Mouse (Mus musculus): Measurements from ENCODE around the gene Kat7.

The Kat7 gene

DNA sequence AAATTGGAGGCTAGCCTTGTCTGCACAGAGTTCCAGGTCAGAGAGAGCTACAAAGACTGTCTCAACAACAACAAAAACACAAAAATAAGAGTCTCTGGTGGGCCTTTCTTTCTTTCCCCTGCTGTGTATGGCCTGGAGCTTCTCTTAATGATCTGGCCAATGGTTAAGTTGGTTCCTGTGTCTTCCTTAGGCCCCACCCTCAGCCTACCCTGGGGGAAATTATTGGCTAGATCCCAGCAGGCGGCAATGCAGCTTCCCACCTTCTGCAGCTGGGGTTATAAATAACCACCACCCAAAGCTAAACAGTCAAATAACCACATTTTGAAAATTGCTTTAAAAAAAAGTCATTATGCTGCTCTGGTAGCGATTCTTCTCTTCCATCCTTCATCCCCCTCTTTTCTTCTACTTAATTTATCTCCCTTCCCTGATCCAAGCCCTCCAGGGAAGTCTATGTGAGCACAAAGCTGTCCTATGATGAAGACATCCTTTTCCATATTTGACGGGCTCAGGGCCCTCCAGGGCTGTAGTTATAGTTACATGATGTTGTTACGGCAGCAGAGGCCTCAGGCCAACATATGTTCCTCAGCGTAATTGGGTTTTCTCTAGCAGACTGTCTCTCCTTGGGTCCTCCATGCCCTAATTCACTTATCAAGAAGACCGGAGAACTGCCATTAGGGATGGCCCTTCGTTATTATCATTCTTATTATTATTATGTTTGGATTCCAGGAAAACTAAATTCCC is 5.3 kb upstream of the Kat7 start:
- no peak for TF ChIP-seq GATA4 (IDR thresholded peaks at IDR 0.05; ENCODE audit: insufficient replicate concordance, low read length)

- no peak for TF ChIP-seq GATA4 (IDR thresholded peaks at IDR 0.05; ENCODE audit: insufficient replicate concordance, low read length)
Measured at GRCm38 (mm10) chr11:95311425-95311807, 1.4 kb upstream of the Kat7 start.

- no peak for TF ChIP-seq GATA4 (IDR thresholded peaks at IDR 0.05; ENCODE audit: insufficient replicate concordance, low read length)
Measured at GRCm38 (mm10) chr11:95310648-95311424, 790 bp upstream of the Kat7 start.

DNA sequence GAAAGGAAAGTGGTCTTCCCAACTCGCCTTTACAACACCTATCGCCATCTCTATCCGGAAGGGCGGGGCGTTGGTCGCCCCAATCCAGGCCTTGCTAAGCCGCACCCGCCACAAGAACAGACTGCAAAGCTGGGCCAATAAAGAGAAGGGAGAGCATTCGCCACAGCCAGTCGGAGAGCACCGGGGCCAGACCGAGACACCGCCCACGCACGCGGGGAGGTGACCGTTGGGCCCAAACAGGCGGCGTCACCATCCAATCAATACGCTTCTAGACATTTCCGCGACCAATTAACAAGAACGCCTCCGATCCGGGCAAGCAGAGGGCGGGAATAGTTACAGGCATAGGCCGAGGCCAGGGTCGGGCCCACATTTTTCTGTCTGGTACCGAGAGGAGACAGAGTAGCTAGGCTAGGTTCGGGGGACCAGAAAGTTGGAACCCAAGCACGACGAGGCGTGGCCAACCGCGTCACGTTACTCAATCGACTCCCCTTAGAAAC is 488 bp downstream of the Kat7 start:
- peak; percentile 6; the same call in 1 of the 2 replicates for TF ChIP-seq GATA4 (IDR thresholded peaks at IDR 0.05; ENCODE audit: insufficient replicate concordance, low read length)

- TF ChIP-seq GATA4 (IDR thresholded peaks at IDR 0.05; ENCODE audit: insufficient replicate concordance, low read length), result no peak
Measured at GRCm38 (mm10) chr11:95307526-95307925, 2.5 kb downstream of the Kat7 start.

GRCm38 (mm10) chr11:95305600-95305999 is 4.4 kb downstream of the Kat7 start:
- no peak for TF ChIP-seq GATA4 (IDR thresholded peaks at IDR 0.05; ENCODE audit: insufficient replicate concordance, low read length)

DNA sequence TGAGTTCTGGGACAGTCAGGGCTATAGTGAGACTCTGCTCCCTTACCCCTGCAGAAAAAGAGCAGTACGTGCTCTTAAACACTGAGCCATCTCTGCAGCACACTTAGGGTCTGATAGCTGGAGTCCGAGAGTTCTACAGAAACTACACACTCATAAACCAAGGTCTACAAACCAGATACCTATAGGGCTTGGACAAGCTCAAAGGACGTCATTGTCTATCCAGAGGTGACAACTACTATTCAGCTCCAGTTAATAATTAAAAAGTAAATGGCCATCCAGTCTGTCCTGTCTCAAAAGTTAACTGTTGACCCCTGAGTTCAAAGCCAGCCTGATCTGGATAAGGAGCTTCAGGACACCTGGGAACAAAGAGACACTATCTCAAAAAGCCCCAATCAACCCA is 8.3 kb downstream of the Kat7 start:
- TF ChIP-seq GATA4 (IDR thresholded peaks at IDR 0.05; ENCODE audit: insufficient replicate concordance, low read length), result no peak

- TF ChIP-seq GATA4 (IDR thresholded peaks at IDR 0.05; ENCODE audit: insufficient replicate concordance, low read length), result no peak
Measured at GRCm38 (mm10) chr11:95299886-95300285, 10.2 kb downstream of the Kat7 start.

GRCm38 (mm10) chr11:95298146-95298545 is 11.9 kb downstream of the Kat7 start:
- no peak for TF ChIP-seq GATA4 (IDR thresholded peaks at IDR 0.05; ENCODE audit: insufficient replicate concordance, low read length)

- TF ChIP-seq GATA4 (IDR thresholded peaks at IDR 0.05; ENCODE audit: insufficient replicate concordance, low read length), result no peak
Measured at GRCm38 (mm10) chr11:95295736-95296135, 14.3 kb downstream of the Kat7 start.

GRCm38 (mm10) chr11:95293017-95293624 is 16.9 kb downstream of the Kat7 start:
- TF ChIP-seq GATA4 (IDR thresholded peaks at IDR 0.05; ENCODE audit: insufficient replicate concordance, low read length), result no peak

DNA sequence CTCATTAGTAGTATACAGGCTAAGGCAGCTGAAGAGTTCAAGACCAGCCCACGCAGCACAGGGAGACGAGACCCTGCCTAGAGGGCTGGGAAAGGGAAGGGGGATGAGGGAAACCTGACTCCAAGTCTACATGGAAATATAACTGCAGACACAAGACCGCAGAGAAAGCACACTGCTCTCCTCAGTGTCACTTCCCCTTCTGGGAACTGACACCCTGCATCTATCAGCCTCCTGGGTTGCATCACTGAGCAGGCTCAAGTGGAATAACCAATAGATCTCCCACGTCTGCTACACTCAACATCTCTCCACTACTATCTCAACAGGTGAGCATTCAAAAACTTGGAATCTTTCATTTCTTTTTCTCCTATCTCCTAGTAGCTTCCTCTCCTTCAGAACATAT is 18.0 kb downstream of the Kat7 start:
- no peak for TF ChIP-seq GATA4 (IDR thresholded peaks at IDR 0.05; ENCODE audit: insufficient replicate concordance, low read length)

GRCm38 (mm10) chr11:95282331-95282730 is 27.7 kb downstream of the Kat7 start:
- no peak for TF ChIP-seq GATA4 (IDR thresholded peaks at IDR 0.05; ENCODE audit: insufficient replicate concordance, low read length)

DNA sequence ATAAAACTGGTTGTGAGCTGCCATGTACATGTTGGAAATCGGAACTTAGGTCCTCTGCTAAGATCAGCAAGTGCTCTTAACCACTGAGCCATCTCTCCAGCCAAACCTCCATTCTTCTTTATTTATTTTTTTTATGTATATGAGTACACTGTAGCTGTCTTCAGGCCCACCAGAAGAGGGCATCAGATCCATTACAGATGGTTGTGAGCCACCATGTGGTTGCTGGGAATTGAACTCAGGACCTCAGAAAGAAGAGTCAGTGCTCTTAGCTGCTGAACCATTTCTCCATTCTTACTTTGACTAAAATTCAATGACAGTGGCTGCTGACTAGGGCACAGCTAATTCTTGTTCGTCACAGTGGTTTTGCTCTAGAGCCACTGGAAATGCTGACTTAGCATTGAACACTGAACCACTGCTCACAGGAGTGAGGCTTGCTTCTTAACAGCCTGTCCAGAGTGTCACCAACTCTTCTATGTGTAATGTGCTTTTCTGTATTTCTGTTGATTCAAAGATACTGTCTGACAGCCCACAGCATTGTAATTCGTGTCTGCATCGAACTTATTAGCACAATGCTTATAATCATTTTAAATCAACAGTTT is 30.9 kb downstream of the Kat7 start:
- no peak for TF ChIP-seq GATA4 (IDR thresholded peaks at IDR 0.05; ENCODE audit: insufficient replicate concordance, low read length)

GRCm38 (mm10) chr11:95276056-95276455 is 34.0 kb downstream of the Kat7 start:
- no peak for TF ChIP-seq GATA4 (IDR thresholded peaks at IDR 0.05; ENCODE audit: insufficient replicate concordance, low read length)

Measured in liver, adult (tissue).